Mouse (Mus musculus): ENCODE data around the gene Rexo1.

GRCm38 (mm10) chr10:80538710-80539394, 22.5 kb downstream of the Rexo1 start, which contains the start of gene Atp8b3:
- TF ChIP-seq POLR2A (IDR thresholded peaks at IDR 0.05; ENCODE audit: borderline replicate concordance, extremely low read depth, insufficient read depth, insufficient read length, poor library complexity, severe bottlenecking), result no peak
- no peak for TF ChIP-seq CTCF (IDR thresholded peaks at IDR 0.05; ENCODE audit: borderline replicate concordance, extremely low read depth, insufficient read depth, insufficient read length)

Data from brain, embryonic 14.5 days (tissue).